Mouse (Mus musculus): ENCODE results near the gene Gtf2i. TPM values are rescaled to one million over a fixed set of nuclear protein-coding genes. Genes with fewer than 3 reads are reported as not detected.

The Gtf2i gene
- polyA plus RNA-seq, 1 experiment = 79.7 TPM

GRCm38 (mm10) chr5:134226946-134227345, 87.6 kb downstream of the Gtf2i start:
- Histone ChIP-seq H3K36me3 (ENCODE audit: control insufficient read depth, insufficient read depth) (no peaks in the 10 kb centered on the region), H3ac (ENCODE audit: control insufficient read depth, insufficient read length) (no peak overlapping the region), H3K27me3 (ENCODE audit: control insufficient read depth, insufficient read depth, insufficient read length) (no peaks in the 10 kb centered on the region), H3K79me2 (ENCODE audit: control insufficient read depth, insufficient read depth) (no peaks in the 10 kb centered on the region), H3K4me2 (ENCODE audit: low read depth) (no peak overlapping the region), H3K4me3 (no peak overlapping the region)
- TF ChIP-seq E2F4 (IDR thresholded peaks at IDR 0.05; ENCODE audit: insufficient read depth) (no peak), MYOD1 (IDR thresholded peaks at IDR 0.05; ENCODE audit: control insufficient read depth in 1 of 3, insufficient read length in 2 of 3, low read depth in 2 of 3) (peak in 2 of 3 experiments; percentile 29 to 60)

GRCm38 (mm10) chr5:134225110-134225901, 89.3 kb downstream of the Gtf2i start:
- no peak for TF ChIP-seq MAX (IDR thresholded peaks at IDR 0.05; ENCODE audit: low read depth)
- no peak for TF ChIP-seq POLR2AphosphoS2 (IDR thresholded peaks at IDR 0.05; ENCODE audit: insufficient read length, low read depth)
- TF ChIP-seq USF1 (IDR thresholded peaks at IDR 0.05; ENCODE audit: low read depth) = no peak
- no peak for TF ChIP-seq POLR2A (IDR thresholded peaks at IDR 0.05; ENCODE audit: insufficient read length, low read depth)
- TF ChIP-seq CEBPB (IDR thresholded peaks at IDR 0.05; ENCODE audit: insufficient read depth, poor library complexity, severe bottlenecking) = no peak
- TF ChIP-seq REST (IDR thresholded peaks at IDR 0.05; ENCODE audit: insufficient read depth, insufficient read length) = no peak
- no peak for TF ChIP-seq MYOD1 (IDR thresholded peaks at IDR 0.05; ENCODE audit: control insufficient read depth in 1 of 3, insufficient read length in 2 of 3, low read depth in 2 of 3)
- TF ChIP-seq TCF3 (IDR thresholded peaks at IDR 0.05; ENCODE audit: insufficient read length, low read depth) = no peak
- no peak for TF ChIP-seq SRF (IDR thresholded peaks at IDR 0.05; ENCODE audit: control insufficient read depth, insufficient read length, low read depth)
- no peak for TF ChIP-seq TCF12 (IDR thresholded peaks at IDR 0.05; ENCODE audit: insufficient read depth, poor library complexity, severe bottlenecking)
- no peak for TF ChIP-seq E2F4 (IDR thresholded peaks at IDR 0.05; ENCODE audit: insufficient read depth)
- no peak for TF ChIP-seq MYOG (IDR thresholded peaks at IDR 0.05; ENCODE audit: control insufficient read depth in 1 of 3, insufficient read depth in 1 of 3, insufficient read length in 2 of 3, low read depth in 2 of 3)
- no peaks in the 10 kb centered on the region for H3K36me3 ChIP-seq (ENCODE audit: control insufficient read depth, insufficient read depth)
- no peak overlapping the region for H3K4me3 ChIP-seq

GRCm38 (mm10) chr5:134221708-134222150, 92.8 kb downstream of the Gtf2i start:
- Histone ChIP-seq H3K4me2 (ENCODE audit: low read depth) (no peak overlapping the region), H3K27me3 (ENCODE audit: control insufficient read depth, insufficient read depth, insufficient read length) (no peaks in the 10 kb centered on the region), H3K4me3 (no peak overlapping the region), H3K79me2 (ENCODE audit: control insufficient read depth, insufficient read depth) (no peaks in the 10 kb centered on the region), H3ac (ENCODE audit: control insufficient read depth, insufficient read length) (no peak overlapping the region), H3K36me3 (ENCODE audit: control insufficient read depth, insufficient read depth) (no peaks in the 10 kb centered on the region)
- TF ChIP-seq USF1 (IDR thresholded peaks at IDR 0.05; ENCODE audit: low read depth) = no peak
- TF ChIP-seq TCF3 (IDR thresholded peaks at IDR 0.05; ENCODE audit: insufficient read length, low read depth) = no peak
- no peak for TF ChIP-seq POLR2AphosphoS2 (IDR thresholded peaks at IDR 0.05; ENCODE audit: insufficient read length, low read depth)

More at GRCm38 (mm10) chr5:134225110-134225901, 89.3 kb downstream of the Gtf2i start:
- Histone ChIP-seq H3K79me2 (ENCODE audit: control insufficient read depth, insufficient read depth) (no peaks in the 10 kb centered on the region), H3ac (ENCODE audit: control insufficient read depth, insufficient read length) (no peak overlapping the region), H3K4me2 (ENCODE audit: low read depth) (no peak overlapping the region), H3K27me3 (ENCODE audit: control insufficient read depth, insufficient read depth, insufficient read length) (no peaks in the 10 kb centered on the region)

GRCm38 (mm10) chr5:134221278-134221677, 93.3 kb downstream of the Gtf2i start:
- H3K4me3 ChIP-seq = no peak overlapping the region
- no peaks in the 10 kb centered on the region for H3K36me3 ChIP-seq (ENCODE audit: control insufficient read depth, insufficient read depth)

GRCm38 (mm10) chr5:134217900-134218299, 96.7 kb downstream of the Gtf2i start:
- Histone ChIP-seq H3K36me3 (ENCODE audit: control insufficient read depth, insufficient read depth) (no peaks in the 10 kb centered on the region), H3K4me3 (no peak overlapping the region), H3K79me2 (ENCODE audit: control insufficient read depth, insufficient read depth) (no peaks in the 10 kb centered on the region), H3K4me2 (ENCODE audit: low read depth) (no peak overlapping the region), H3ac (ENCODE audit: control insufficient read depth, insufficient read length) (no peak overlapping the region), H3K27me3 (ENCODE audit: control insufficient read depth, insufficient read depth, insufficient read length) (no peaks in the 10 kb centered on the region)
- no peak for TF ChIP-seq POLR2A (IDR thresholded peaks at IDR 0.05; ENCODE audit: insufficient read length, low read depth)

More at GRCm38 (mm10) chr5:134221278-134221677, 93.3 kb downstream of the Gtf2i start:
- Histone ChIP-seq H3K27me3 (ENCODE audit: control insufficient read depth, insufficient read depth, insufficient read length) (no peaks in the 10 kb centered on the region), H3K79me2 (ENCODE audit: control insufficient read depth, insufficient read depth) (no peaks in the 10 kb centered on the region), H3ac (ENCODE audit: control insufficient read depth, insufficient read length) (no peak overlapping the region), H3K4me2 (ENCODE audit: low read depth) (no peak overlapping the region)
- no peak for TF ChIP-seq MYOD1 (IDR thresholded peaks at IDR 0.05; ENCODE audit: control insufficient read depth in 1 of 3, insufficient read length in 2 of 3, low read depth in 2 of 3)
